Mouse (Mus musculus) ES-Bruce4 (cell line): ENCODE results near the gene H2-D1.

Experiments
- CTCF ChIP-seq: IDR thresholded peaks from one replicate; pipeline ENCODE4 v1.8.1; 2011; ENCODE audit warnings: low read depth, low read length
- POLR2A ChIP-seq: IDR thresholded peaks from one replicate; pipeline ENCODE4 v1.8.1; 2011; ENCODE audit warnings: low read length; ENCODE audit not compliant: insufficient read depth

GRCm38 (mm10) chr17:35278957-35279688, 16.6 kb downstream of the H2-D1 start:
- TF ChIP-seq CTCF (no peak), POLR2A (no peak)
